Mouse (Mus musculus): ENCODE measurements around the gene Pgm2. TPM values are rescaled to one million over a fixed set of nuclear protein-coding genes. Genes with fewer than 3 reads are reported as not detected.

Gene Pgm2
- 76.2 TPM for polyA plus RNA-seq (2014; fragmentation: Illumina TruSeq; extraction: RNeasy Lipid Tissue Mini Kit (QIAGEN cat#74804); ENCODE audit: low read depth, low replicate concordance)

GRCm38 (mm10) chr5:64092748-64093292, at the start of gene Pgm2:
Gene Pgm2, plus strand, starts transcription at chr5:64092950.

GRCm38 (mm10) chr5:64155861-64156550, 63.3 kb downstream of the Pgm2 start, which contains the start of gene Tbc1d1:
Gene Tbc1d1, plus strand, starts transcription at chr5:64156305.

Other genes starting within 250 kb of the Pgm2 start
- gene Rell1, start 124.1 kb upstream of the Pgm2 start, polyA plus RNA-seq (2014; fragmentation: Illumina TruSeq; extraction: RNeasy Lipid Tissue Mini Kit (QIAGEN cat#74804); ENCODE audit: low read depth, low replicate concordance) = 46.0 TPM
- gene Tbc1d1, start 63.4 kb downstream of the Pgm2 start, polyA plus RNA-seq (2014; fragmentation: Illumina TruSeq; extraction: RNeasy Lipid Tissue Mini Kit (QIAGEN cat#74804); ENCODE audit: low read depth, low replicate concordance) = 13.7 TPM